Comparison of ENCODE assay signal across 12 mouse cellular contexts in the genomic region with DNA sequence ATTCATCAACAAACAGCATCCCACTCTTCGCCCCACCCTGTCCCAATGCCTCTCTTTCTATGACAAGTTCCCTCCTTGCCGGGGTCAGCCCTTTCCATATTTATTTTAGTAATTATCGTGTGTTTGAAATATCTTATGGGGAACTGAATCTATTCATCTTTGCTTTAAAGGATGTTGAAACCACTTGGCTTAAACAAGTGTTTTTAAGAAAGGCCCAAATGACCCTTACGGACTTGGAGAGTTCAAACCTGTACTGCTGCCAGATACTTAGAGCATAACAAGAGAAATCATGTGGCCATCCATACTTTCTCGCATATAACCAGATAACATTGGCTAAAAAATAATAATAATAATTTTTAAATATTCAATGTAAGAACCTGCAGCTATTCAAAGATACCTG. TPM values are rescaled to one million over a fixed set of nuclear protein-coding genes. Genes with fewer than 3 reads are reported as not detected.
"Had no signal": no experiment of that assay in that cellular context is flagged by ENCODE, and none has a peak within 500 bp of the region (broad histone marks: within the 10 kb centered on the region; RNA-seq: fewer than 3 reads in every experiment).

No protein-coding gene starts in this region.

- H3K27ac ChIP-seq: left cerebral cortex, adult 2 months; limb, embryonic 12.5 days; liver, embryonic 13.5 days; midbrain, embryonic 15.5 days; neural tube, embryonic 12.5 days had no signal

- H3K27me3 ChIP-seq: liver, embryonic 13.5 days; midbrain, embryonic 15.5 days; neural tube, embryonic 12.5 days had no signal

- H3K4me1 ChIP-seq: limb, embryonic 12.5 days; liver, embryonic 13.5 days; neural tube, embryonic 12.5 days had no signal

- ATAC-seq: liver, postnatal 0 days; midbrain, embryonic 15.5 days had no signal

- DNase-seq: kidney, postnatal 10 days; liver; liver, embryonic 13.5 days; liver, postnatal 0 days; thymus, adult 18-20 months; thymus, postnatal 14 days had no signal

- H3K4me2 ChIP-seq: limb, embryonic 12.5 days; liver, embryonic 13.5 days; midbrain, embryonic 11.5 days; midbrain, embryonic 15.5 days; neural tube, embryonic 12.5 days had no signal

- H3K9me3 ChIP-seq: limb, embryonic 12.5 days; liver, embryonic 13.5 days; midbrain, embryonic 15.5 days; neural tube, embryonic 12.5 days had no signal

- H3K36me3 ChIP-seq: limb, embryonic 12.5 days; liver, embryonic 13.5 days; midbrain, embryonic 15.5 days; neural tube, embryonic 12.5 days had no signal

- H3K4me3 ChIP-seq: left cerebral cortex, adult 2 months; limb, embryonic 12.5 days; liver, embryonic 13.5 days; midbrain, embryonic 15.5 days; neural tube, embryonic 12.5 days had no signal

- H3K9ac ChIP-seq: limb, embryonic 12.5 days; liver, embryonic 13.5 days; liver, postnatal 0 days; midbrain, embryonic 15.5 days; neural tube, embryonic 12.5 days had no signal

RNA-seq across cellular contexts. Expression of a gene that starts 48.7 kb away (rescaled TPM):
- total RNA-seq: monocyte, adult 5-6 weeks had no signal
